Mouse (Mus musculus): Measurements from ENCODE around the gene Zfr. TPM values are rescaled to one million over a fixed set of nuclear protein-coding genes. Genes with fewer than 3 reads are reported as not detected.

Gene Zfr
- 245 and 300 TPM in 2 replicates for total RNA-seq (2014; rRNA removed)
- polyA plus RNA-seq (2015; fragmentation: Nextera tagmentation; extraction: Ambion mirVana) = 198 and 212 TPM in 2 replicates

- no peaks in the 10 kb centered on the region for H3K9me3 ChIP-seq (ENCODE audit: low read length)
- under 1% methylated on average over 47 of the region's 59 CpGs for WGBS
- TF ChIP-seq CTCF (IDR thresholded peaks at IDR 0.05) = peak; percentile 48
Measured at GRCm38 (mm10) chr15:12117242-12118092, at the start of gene Zfr. Gene Zfr, plus strand, starts transcription at chr15:12117831.

GRCm38 (mm10) chr15:12067971-12068370 is 49.7 kb upstream of the Zfr start:
- no peak overlapping the region for H3K4me2 ChIP-seq (ENCODE audit: low read depth, low read length, poor library complexity, severe bottlenecking)
- 63% methylated on average over 2 of the region's 2 CpGs for WGBS
- TF ChIP-seq CTCF (IDR thresholded peaks at IDR 0.05) = no peak
- ATAC-seq (ENCODE audit: low FRiP score) (no peak), DNase-seq (ENCODE audit: low spot score) (no peak)
- H3K4me1 ChIP-seq (ENCODE audit: insufficient read depth, low read length) = 0 out of 2 replicates have a peak, but pooled peaks cover 4% of the 10 kb centered on the region
- no peak overlapping the region for H3K27ac ChIP-seq (ENCODE audit: low read depth, low read length)
- H3K9ac ChIP-seq (replicated peaks; ENCODE audit: low read length, poor library complexity, severe bottlenecking) = no peak overlapping the region
- H3K4me3 ChIP-seq (ENCODE audit: low read depth, low read length) = no peak overlapping the region
- no peaks in the 10 kb centered on the region for H3K36me3 ChIP-seq (ENCODE audit: insufficient read depth, low read length)
- H3K27me3 ChIP-seq (ENCODE audit: insufficient read depth, low read length) = no peaks in the 10 kb centered on the region
- no peaks in the 10 kb centered on the region for H3K9me3 ChIP-seq (ENCODE audit: low read length)

More at GRCm38 (mm10) chr15:12117242-12118092, at the start of gene Zfr:
- H3K27ac ChIP-seq (ENCODE audit: low read depth, low read length) = peak within 1 kb of the TSS; percentile 98
- H3K4me3 ChIP-seq (ENCODE audit: low read depth, low read length) = peak within 1 kb of the TSS; percentile 97
- peak within 1 kb of the TSS; percentile 71 for H3K4me2 ChIP-seq (ENCODE audit: low read depth, low read length, poor library complexity, severe bottlenecking)
- no peaks in the 10 kb centered on the region for H3K27me3 ChIP-seq (ENCODE audit: insufficient read depth, low read length)
- H3K4me1 ChIP-seq (ENCODE audit: insufficient read depth, low read length) = no peaks in the 10 kb centered on the region
- peak within 1 kb of the TSS; percentile 99 for H3K9ac ChIP-seq (replicated peaks; ENCODE audit: low read length, poor library complexity, severe bottlenecking)
- ATAC-seq (ENCODE audit: low FRiP score) = peak; percentile 95
- DNase-seq (ENCODE audit: low spot score) = peak; percentile 93
- no peaks in the 10 kb centered on the region for H3K36me3 ChIP-seq (ENCODE audit: insufficient read depth, low read length)

GRCm38 (mm10) chr15:12068395-12069218 is 49.0 kb upstream of the Zfr start:
- Histone ChIP-seq H3K9ac (replicated peaks; ENCODE audit: low read length, poor library complexity, severe bottlenecking) (no peak overlapping the region), H3K4me3 (ENCODE audit: low read depth, low read length) (no peak overlapping the region), H3K36me3 (ENCODE audit: insufficient read depth, low read length) (no peaks in the 10 kb centered on the region), H3K27me3 (ENCODE audit: insufficient read depth, low read length) (no peaks in the 10 kb centered on the region), H3K4me1 (ENCODE audit: insufficient read depth, low read length) (0 out of 2 replicates have a peak, but pooled peaks cover 4% of the 10 kb centered on the region), H3K4me2 (ENCODE audit: low read depth, low read length, poor library complexity, severe bottlenecking) (no peak overlapping the region), H3K27ac (ENCODE audit: low read depth, low read length) (no peak overlapping the region), H3K9me3 (ENCODE audit: low read length) (no peaks in the 10 kb centered on the region)
- ATAC-seq (ENCODE audit: low FRiP score) (no peak), DNase-seq (ENCODE audit: low spot score) (no peak)
- WGBS = 77% methylated on average over 9 of the region's 9 CpGs
- no peak for TF ChIP-seq CTCF (IDR thresholded peaks at IDR 0.05)

- no peak for TF ChIP-seq CTCF (IDR thresholded peaks at IDR 0.05)
- no peak overlapping the region for H3K4me3 ChIP-seq (ENCODE audit: low read depth, low read length)
- no peak for ATAC-seq (ENCODE audit: low FRiP score)
- H3K27me3 ChIP-seq (ENCODE audit: insufficient read depth, low read length) = no peaks in the 10 kb centered on the region
- no peaks in the 10 kb centered on the region for H3K36me3 ChIP-seq (ENCODE audit: insufficient read depth, low read length)
- no peaks in the 10 kb centered on the region for H3K9me3 ChIP-seq (ENCODE audit: low read length)
- H3K4me1 ChIP-seq (ENCODE audit: insufficient read depth, low read length) = no peaks in the 10 kb centered on the region
- WGBS = 81% methylated on average over 7 of the region's 7 CpGs
- H3K27ac ChIP-seq (ENCODE audit: low read depth, low read length) = no peak overlapping the region
- H3K4me2 ChIP-seq (ENCODE audit: low read depth, low read length, poor library complexity, severe bottlenecking) = no peak overlapping the region
- H3K9ac ChIP-seq (replicated peaks; ENCODE audit: low read length, poor library complexity, severe bottlenecking) = no peak overlapping the region
- DNase-seq (ENCODE audit: low spot score) = no peak
Measured at GRCm38 (mm10) chr15:12072709-12073336, 44.8 kb upstream of the Zfr start.

- H3K9ac ChIP-seq (replicated peaks; ENCODE audit: low read length, poor library complexity, severe bottlenecking) = no peak overlapping the region
- H3K27ac ChIP-seq (ENCODE audit: low read depth, low read length) = no peak overlapping the region
- ATAC-seq (ENCODE audit: low FRiP score) (no peak), DNase-seq (ENCODE audit: low spot score) (no peak)
- H3K4me3 ChIP-seq (ENCODE audit: low read depth, low read length) = no peak overlapping the region
- no peaks in the 10 kb centered on the region for H3K36me3 ChIP-seq (ENCODE audit: insufficient read depth, low read length)
- no peak for TF ChIP-seq CTCF (IDR thresholded peaks at IDR 0.05)
- H3K4me2 ChIP-seq (ENCODE audit: low read depth, low read length, poor library complexity, severe bottlenecking) = no peak overlapping the region
- H3K27me3 ChIP-seq (ENCODE audit: insufficient read depth, low read length) = no peaks in the 10 kb centered on the region
- H3K4me1 ChIP-seq (ENCODE audit: insufficient read depth, low read length) = no peaks in the 10 kb centered on the region
- H3K9me3 ChIP-seq (ENCODE audit: low read length) = no peaks in the 10 kb centered on the region
- 87% methylated on average over 6 of the region's 6 CpGs for WGBS
Measured at GRCm38 (mm10) chr15:12074426-12074825, 43.2 kb upstream of the Zfr start.

Data from midbrain, postnatal 0 days (tissue).